Mouse (Mus musculus) myocyte (in vitro differentiated cells): ENCODE results near the gene Kcne1.

Experiments
- E2F4 ChIP-seq: IDR thresholded peaks from one replicate; pipeline ENCODE4 v1.6.1; 2011; ENCODE audit warnings: mild to moderate bottlenecking, control low read depth, moderate library complexity; ENCODE audit not compliant: insufficient read depth
- MAX ChIP-seq: IDR thresholded peaks from one replicate; pipeline ENCODE4 v1.6.1; 2011; ENCODE audit warnings: low read depth, mild to moderate bottlenecking, control low read depth
- POLR2A ChIP-seq: IDR thresholded peaks from one replicate; pipeline ENCODE4 v1.6.1; 2011; ENCODE audit warnings: low read depth, mild to moderate bottlenecking, control low read depth, moderate library complexity; ENCODE audit not compliant: insufficient read length
- POLR2AphosphoS2 ChIP-seq: IDR thresholded peaks from one replicate; pipeline ENCODE4 v1.6.1; 2011; ENCODE audit warnings: low read depth, control low read depth; ENCODE audit not compliant: insufficient read length
- REST ChIP-seq: IDR thresholded peaks from one replicate; pipeline ENCODE4 v1.6.1; 2011; ENCODE audit warnings: mild to moderate bottlenecking, control low read depth, moderate library complexity; ENCODE audit not compliant: insufficient read depth, insufficient read length
- SRF ChIP-seq: IDR thresholded peaks from one replicate; pipeline ENCODE4 v1.6.1; 2011; ENCODE audit warnings: low read depth; ENCODE audit not compliant: control insufficient read depth, insufficient read length
- TCF12 ChIP-seq: IDR thresholded peaks from one replicate; pipeline ENCODE4 v1.6.1; 2011; ENCODE audit warnings: mild to moderate bottlenecking, control low read depth; ENCODE audit not compliant: poor library complexity, insufficient read depth, severe bottlenecking
- TCF3 ChIP-seq: IDR thresholded peaks from one replicate; pipeline ENCODE4 v1.6.1; 2011; ENCODE audit warnings: low read depth, control low read depth; ENCODE audit not compliant: insufficient read length
- USF1 ChIP-seq: IDR thresholded peaks from one replicate; pipeline ENCODE4 v1.6.1; 2011; ENCODE audit warnings: low read depth, mild to moderate bottlenecking, control low read depth, moderate library complexity

DNA sequence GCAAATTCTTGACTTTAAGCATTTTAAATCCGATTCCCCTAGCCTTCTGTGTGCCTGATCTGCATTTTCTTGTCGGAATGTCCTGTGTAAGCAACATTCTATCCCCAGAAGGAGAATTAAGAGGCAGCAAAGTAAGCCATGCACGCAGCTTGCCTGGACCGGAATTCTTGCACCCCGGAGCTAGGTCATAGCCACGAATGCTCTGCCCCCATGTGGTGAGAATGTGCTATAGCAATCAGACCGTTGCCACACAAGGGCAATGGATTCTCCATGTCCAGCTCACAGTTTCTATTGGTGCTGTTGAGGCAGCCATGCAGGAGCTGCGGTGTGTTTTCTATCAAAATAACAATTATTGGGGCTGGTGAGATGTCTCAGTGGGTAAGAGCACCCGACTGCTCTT is 23.0 kb downstream of the Kcne1 start:
- TF ChIP-seq POLR2A (no peak), TCF3 (no peak), REST (no peak), MAX (no peak), POLR2AphosphoS2 (no peak), E2F4 (no peak), SRF (no peak), TCF12 (no peak), USF1 (no peak)
